Mouse (Mus musculus): Measurements from ENCODE around the gene Rbbp7.

DNA sequence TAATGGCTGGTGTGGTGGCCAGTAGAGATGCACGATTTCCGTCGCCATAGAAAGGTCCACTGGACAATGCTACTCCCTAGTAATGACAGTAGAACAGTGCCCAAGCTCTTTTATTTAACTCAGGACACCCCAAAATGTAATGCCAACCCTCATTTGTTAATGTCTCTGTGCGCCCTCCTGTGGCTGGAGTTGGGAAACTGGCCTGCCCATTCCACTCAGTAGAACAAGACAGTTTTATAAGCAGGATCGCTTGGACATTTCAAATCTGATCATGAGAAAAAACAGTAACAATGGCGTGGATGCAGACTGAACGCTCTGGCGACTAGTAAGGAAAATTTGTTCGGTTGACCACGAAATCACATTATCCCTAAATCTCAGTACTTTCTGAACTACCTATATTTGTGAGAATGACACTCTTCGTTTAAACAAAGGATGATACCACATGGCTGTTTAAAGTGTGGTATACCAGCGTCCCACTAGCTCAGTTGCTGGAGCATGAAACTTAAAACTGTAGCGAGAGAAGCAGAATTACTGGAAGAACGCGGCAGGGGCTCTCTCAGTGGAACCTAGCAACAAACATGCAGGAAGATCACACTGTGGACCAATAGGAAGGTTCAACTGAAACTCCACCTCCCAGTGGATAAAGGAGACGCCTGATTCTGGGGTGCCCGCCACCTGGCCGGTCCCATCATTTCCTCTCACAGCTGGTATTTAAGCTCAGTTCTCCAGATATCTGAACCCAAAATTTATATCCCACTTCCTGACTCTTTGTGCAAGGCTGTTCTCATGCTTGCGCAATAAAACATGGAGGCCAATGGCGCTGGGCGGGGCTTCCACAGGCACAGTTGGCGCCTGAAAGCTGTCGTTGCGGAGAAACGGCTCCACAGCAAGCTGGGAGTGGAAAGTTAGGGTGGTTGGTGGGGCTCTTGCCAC is 24.9 kb upstream of the Rbbp7 start:
- TF ChIP-seq EP300 (IDR thresholded peaks at IDR 0.05; ENCODE audit: low read depth) (no peak), CTCF (IDR thresholded peaks at IDR 0.05; ENCODE audit: low read depth) (peak; percentile 69)
